Mouse (Mus musculus) adrenal gland, adult 8-10 months (tissue): ENCODE data around the gene Olfr1251. TPM values are rescaled to one million over a fixed set of nuclear protein-coding genes. Genes with fewer than 3 reads are reported as not detected.
"Not testable (repeated sequence)": the region's sequence is repeated elsewhere in the genome, so short reads cannot be mapped to it uniquely, and the experiment has no call there.

Experiments
- DNase-seq: peaks from one replicate; pipeline ENCODE4 v3.0.0; 2022
- total RNA-seq, 4 experiments: library from RNA; stranded (reverse); gene quantifications; 2 replicates each; pipeline ENCODE4 v1.2.4; 2022

The Olfr1251 gene
- total RNA-seq: not detected

DNA sequence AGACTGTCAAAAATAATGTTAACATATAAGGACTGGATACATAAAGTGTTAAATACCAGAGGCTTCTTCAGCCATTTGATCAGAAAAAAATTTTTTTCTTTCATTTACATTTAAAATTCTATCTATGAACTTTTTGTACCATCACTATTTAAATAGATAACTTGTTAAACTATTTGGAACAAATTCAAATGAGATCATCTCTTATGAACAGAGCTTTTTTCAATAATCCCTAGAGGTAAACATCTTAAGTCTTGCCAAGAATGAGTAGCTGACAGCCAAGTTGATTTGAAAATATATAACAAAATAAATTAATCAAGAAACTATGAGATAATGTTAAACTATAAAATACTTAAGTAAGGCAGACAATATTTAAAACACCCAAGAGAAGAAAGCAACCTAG is at the start of gene Olfr1251:
TSS of gene Olfr1251 (minus strand) at position 101 of the 400 bp plus-strand sequence.
- DNase-seq: no peak

DNA sequence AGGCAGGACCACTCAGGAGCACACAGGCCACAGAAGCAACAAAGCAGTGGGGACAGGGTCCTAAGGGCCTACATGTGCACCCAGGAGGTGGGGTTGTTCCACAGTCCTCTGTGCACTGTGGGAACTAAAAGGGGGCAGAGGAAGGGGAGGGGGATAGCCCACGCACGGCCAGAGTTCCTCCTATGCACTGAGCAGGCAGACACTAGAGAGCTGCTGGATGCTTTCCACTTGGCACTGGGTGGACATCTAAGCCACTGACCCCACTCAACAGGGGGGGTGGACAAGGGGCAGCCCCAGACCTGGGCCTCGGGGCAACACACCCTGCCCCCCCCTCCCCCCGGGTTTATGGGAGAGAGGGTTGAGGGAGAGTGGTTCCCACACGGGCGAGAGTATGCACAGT is 20.2 kb upstream of the Olfr1251 start:
- no peak for DNase-seq

- DNase-seq: no peak
These were observed 10.4 kb downstream of the Olfr1251 start, which contains the start of gene Olfr1250 for GRCm38 (mm10) chr2:89661367-89661766. Gene Olfr1250 (minus strand): TSS chr2:89661467.

- DNase-seq: no peak
These were observed 36.9 kb downstream of the Olfr1251 start, which contains the start of gene Olfr1249 for GRCm38 (mm10) chr2:89634883-89635282. Gene Olfr1249 (minus strand): TSS chr2:89634983.

DNA sequence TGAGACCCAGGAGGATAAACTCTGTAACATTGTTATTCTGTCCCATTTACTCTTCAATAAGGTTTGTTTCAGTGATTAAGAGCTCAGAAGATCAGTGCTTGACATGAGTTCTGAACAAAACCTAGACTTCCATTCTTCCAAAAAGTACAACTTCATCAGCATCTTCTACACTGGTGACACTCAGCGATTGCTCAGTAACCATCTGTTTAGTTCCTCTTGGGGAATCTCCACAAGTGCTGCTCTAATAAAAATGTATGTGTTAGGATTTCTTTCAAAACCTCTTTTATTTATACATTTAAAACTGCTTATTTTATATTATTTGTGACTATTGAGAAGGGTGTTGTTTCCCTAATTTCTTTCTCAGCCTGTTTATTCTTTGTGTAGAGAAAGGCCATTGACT is 53.6 kb downstream of the Olfr1251 start, which contains the start of gene Olfr1248:
TSS of gene Olfr1248 (minus strand) at position 101 of the 400 bp plus-strand sequence.
- not testable (repeated sequence) for DNase-seq

Other genes with a start within 250 kb of the Olfr1251 start
- not detected for gene Olfr1240, start 228.9 kb downstream of the Olfr1251 start, total RNA-seq
- not detected for gene Olfr1241, start 184.8 kb downstream of the Olfr1251 start, total RNA-seq
- gene Olfr1242, start 173.6 kb downstream of the Olfr1251 start, total RNA-seq: not detected
- not detected for gene Olfr1243, start 140.4 kb downstream of the Olfr1251 start, total RNA-seq
- not detected for gene Olfr1245, start 93.5 kb downstream of the Olfr1251 start, total RNA-seq
- gene Olfr1246, start 78.8 kb downstream of the Olfr1251 start, total RNA-seq: not detected
- not detected for gene Olfr1247, start 57.8 kb downstream of the Olfr1251 start, total RNA-seq
- gene Olfr1248, start 53.7 kb downstream of the Olfr1251 start, total RNA-seq: not detected
- gene Olfr1249, start 37.0 kb downstream of the Olfr1251 start, total RNA-seq: not detected
- gene Olfr1250, start 10.5 kb downstream of the Olfr1251 start, total RNA-seq: under 1 TPM in 1 of 4 experiments, not detected in 3; 0.06 TPM
- gene Olfr1252, start 53.1 kb upstream of the Olfr1251 start, total RNA-seq: not detected
- gene Olfr1253, start 85.2 kb upstream of the Olfr1251 start, total RNA-seq: not detected
- not detected for gene Olfr1254, start 121.7 kb upstream of the Olfr1251 start, total RNA-seq
- gene Olfr1255, start 140.1 kb upstream of the Olfr1251 start, total RNA-seq: not detected
- not detected for gene Olfr1256, start 169.6 kb upstream of the Olfr1251 start, total RNA-seq
- gene Olfr48, start 176.3 kb upstream of the Olfr1251 start, total RNA-seq: not detected
- not detected for gene Olfr1257, start 206.5 kb upstream of the Olfr1251 start, total RNA-seq